Mouse (Mus musculus): ENCODE results near the gene Cryba4. TPM values are rescaled to one million over a fixed set of nuclear protein-coding genes. Genes with fewer than 3 reads are reported as not detected.
A peak's percentile ranks its signal among the peaks of the same experiment; 100 is the strongest.

The Cryba4 gene
- total and polyA plus RNA-seq, 3 experiments = 0.39 to 0.77 TPM; not detected in 1

GRCm38 (mm10) chr5:112253169-112253568 lies 851 bp upstream of the Cryba4 start:
- Histone ChIP-seq H3K27me3 (ENCODE audit: control insufficient read depth in 1 of 2, insufficient read depth in 2 of 2, low read length in 2 of 2) (no peaks in the 10 kb centered on the region), H3K4me1 (ENCODE audit: control insufficient read depth in 1 of 2, insufficient read depth in 2 of 2, low read length in 2 of 2) (peaks cover 8 to 36% of the 10 kb centered on the region in 2 experiments), H3K9me3 (replicated peaks; ENCODE audit: insufficient read depth, low read length) (no peaks in the 10 kb centered on the region), H3K27ac (ENCODE audit: control insufficient read depth, low read depth, low read length) (peak overlapping the region; percentile 71), H3K4me3 (ENCODE audit: control insufficient read depth in 1 of 2, insufficient read depth in 1 of 2, low read depth in 2 of 2, low read length in 2 of 2) (no peak overlapping the region), H3K79me2 (ENCODE audit: control insufficient read depth, insufficient read depth, low read length, poor library complexity) (no peaks in the 10 kb centered on the region), H3K36me3 (ENCODE audit: control insufficient read depth in 1 of 2, insufficient read depth in 2 of 2, low read length in 2 of 2) (peaks cover 0 to 12% of the 10 kb centered on the region in 2 experiments; a peak in 2 of 4 replicates), H3K9ac (ENCODE audit: control insufficient read depth, low read depth, low read length, poor library complexity, severe bottlenecking) (peak overlapping the region; percentile 34)
- TF ChIP-seq ZNF384 (IDR thresholded peaks at IDR 0.05; ENCODE audit: low read depth, low read length) (no peak), POLR2A (IDR thresholded peaks at IDR 0.05; ENCODE audit: control insufficient read depth in 1 of 2, insufficient read depth in 1 of 2, low read depth in 1 of 2, low read length in 2 of 2, poor library complexity in 1 of 2) (peak in 1 of 2 experiments; percentile 58; a peak in 1 of 4 replicates), MAZ (IDR thresholded peaks at IDR 0.05; ENCODE audit: low read depth, low read length) (no peak), TAL1 (IDR thresholded peaks at IDR 0.05; ENCODE audit: low read length) (peak; percentile 82), GATA1 (IDR thresholded peaks at IDR 0.05; ENCODE audit: low read depth, low read length) (peak; percentile 37; the same call in 1 of the 2 replicates), KAT2A (conservative IDR thresholded peaks at IDR 0.05; ENCODE audit: low read depth, low read length) (no peak), RAD21 (IDR thresholded peaks at IDR 0.05; ENCODE audit: low read depth, low read length) (no peak), CHD2 (IDR thresholded peaks at IDR 0.05; ENCODE audit: low read length) (no peak), UBTF (IDR thresholded peaks at IDR 0.05; ENCODE audit: borderline replicate concordance, insufficient read depth, low read depth, low read length) (no peak), ZC3H11A (IDR thresholded peaks at IDR 0.05; ENCODE audit: low read depth, low read length) (no peak), USF1 (IDR thresholded peaks at IDR 0.05; ENCODE audit: low read depth, low read length) (no peak), ELF1 (IDR thresholded peaks at IDR 0.05; ENCODE audit: low read depth, low read length) (no peak), HCFC1 (IDR thresholded peaks at IDR 0.05; ENCODE audit: low read depth, low read length) (no peak), CHD1 (IDR thresholded peaks at IDR 0.05; ENCODE audit: low read depth, low read length) (no peak), MYC (IDR thresholded peaks at IDR 0.05; ENCODE audit: low read depth, low read length) (no peak), NRF1 (IDR thresholded peaks at IDR 0.05; ENCODE audit: insufficient read depth, low read depth, low read length, poor library complexity, severe bottlenecking) (no peak), SIN3A (IDR thresholded peaks at IDR 0.05; ENCODE audit: low read length) (no peak), BHLHE40 (IDR thresholded peaks at IDR 0.05; ENCODE audit: borderline replicate concordance, low read depth, low read length) (peak; percentile 85), TCF12 (IDR thresholded peaks at IDR 0.05; ENCODE audit: low read depth, low read length) (0 out of 2 replicates have a peak, but pooled peaks have one; percentile 27), TBP (IDR thresholded peaks at IDR 0.05; ENCODE audit: low read depth, low read length) (0 out of 2 replicates have a peak, but pooled peaks have one; percentile 26), E2F4 (IDR thresholded peaks at IDR 0.05; ENCODE audit: borderline replicate concordance, low read depth, low read length) (no peak), ZKSCAN1 (IDR thresholded peaks at IDR 0.05; ENCODE audit: low read depth, low read length) (no peak), POLR2AphosphoS2 (IDR thresholded peaks at IDR 0.05; ENCODE audit: low read length) (no peak), CTCF (IDR thresholded peaks at IDR 0.05 in 2 of 3, conservative IDR thresholded peaks at IDR 0.05 in 1 of 3; ENCODE audit: control insufficient read depth in 1 of 3, insufficient read depth in 1 of 3, low read depth in 2 of 3, low read length in 3 of 3, poor library complexity in 1 of 3, severe bottlenecking in 1 of 3) (no peak), ETS1 (IDR thresholded peaks at IDR 0.05; ENCODE audit: low read depth, low read length) (no peak), MEF2A (IDR thresholded peaks at IDR 0.05; ENCODE audit: extremely low read depth, insufficient replicate concordance, low read depth, low read length, poor library complexity, severe bottlenecking) (no peak), RCOR1 (IDR thresholded peaks at IDR 0.05; ENCODE audit: low read depth, low read length) (0 out of 2 replicates have a peak, but pooled peaks have one; percentile 7), EP300 (IDR thresholded peaks at IDR 0.05; ENCODE audit: low read depth in 1 of 2, low read length in 2 of 2) (peak; percentile 37 to 61; a peak in 3 of 4 replicates), USF2 (IDR thresholded peaks at IDR 0.05; ENCODE audit: borderline replicate concordance in 1 of 2, insufficient read depth in 1 of 2, low read depth in 1 of 2, low read length in 2 of 2) (no peak), ZMIZ1 (IDR thresholded peaks at IDR 0.05; ENCODE audit: low read depth, low read length) (no peak), MAFK (IDR thresholded peaks at IDR 0.05; ENCODE audit: borderline replicate concordance, low read depth, low read length) (no peak)
- DNase-seq (ENCODE audit: low read depth, low spot score) = peak; percentile 79
